Mouse (Mus musculus): Measurements from ENCODE around the gene Psmd13. TPM values are rescaled to one million over a fixed set of nuclear protein-coding genes. Genes with fewer than 3 reads are reported as not detected.
"Not testable (repeated sequence)": the region's sequence is repeated elsewhere in the genome, so short reads cannot be mapped to it uniquely, and the experiment has no call there.

The Psmd13 gene
- polyA plus RNA-seq, 1 experiment from 2014 or later: 278 TPM

GRCm38 (mm10) chr7:140858746-140859145, 23.0 kb upstream of the Psmd13 start:
- Histone ChIP-seq H3K27ac (no peak overlapping the region), H3K4me3 (peak overlapping the region; percentile 85), H3K9ac (peak overlapping the region; percentile 87), H3K36me3 (peaks cover 62% of the 10 kb centered on the region), H3K9me3 (no peaks in the 10 kb centered on the region), H3K4me2 (peak overlapping the region; percentile 98), H3K27me3 (no peaks in the 10 kb centered on the region), H3K4me1 (replicated peaks) (peaks cover 39% of the 10 kb centered on the region)
- WGBS: 96% methylated on average over 8 of the region's 8 CpGs
- ATAC-seq (ENCODE audit: low FRiP score): no peak

GRCm38 (mm10) chr7:140859997-140860396, 21.8 kb upstream of the Psmd13 start:
- Histone ChIP-seq H3K4me2 (no peak overlapping the region), H3K9ac (0 out of 2 replicates have a peak overlapping the region, but pooled peaks have one; percentile 87), H3K36me3 (peaks cover 67% of the 10 kb centered on the region), H3K27ac (no peak overlapping the region), H3K9me3 (no peaks in the 10 kb centered on the region), H3K4me1 (replicated peaks) (peaks cover 35% of the 10 kb centered on the region), H3K27me3 (no peaks in the 10 kb centered on the region), H3K4me3 (no peak overlapping the region)
- no peak for ATAC-seq (ENCODE audit: low FRiP score)
- WGBS: 76% methylated on average over 6 of the region's 6 CpGs

GRCm38 (mm10) chr7:140860728-140861127, 21.0 kb upstream of the Psmd13 start:
- H3K27me3 ChIP-seq: no peaks in the 10 kb centered on the region
- peak overlapping the region; percentile 0; the same call in 1 of the 2 replicates for H3K9ac ChIP-seq
- ATAC-seq (ENCODE audit: low FRiP score): no peak

GRCm38 (mm10) chr7:140864761-140865160, 17.0 kb upstream of the Psmd13 start:
- no peak overlapping the region for H3K27ac ChIP-seq
- no peak overlapping the region for H3K4me3 ChIP-seq
- H3K9me3 ChIP-seq: no peaks in the 10 kb centered on the region
- peaks cover 69% of the 10 kb centered on the region for H3K36me3 ChIP-seq
- no peak overlapping the region for H3K4me2 ChIP-seq
- H3K4me1 ChIP-seq (replicated peaks): peaks cover 5% of the 10 kb centered on the region
- no peak for ATAC-seq (ENCODE audit: low FRiP score)
- WGBS: 92% methylated on average over 12 of the region's 12 CpGs
- no peaks in the 10 kb centered on the region for H3K27me3 ChIP-seq
- no peak overlapping the region for H3K9ac ChIP-seq

More at GRCm38 (mm10) chr7:140860728-140861127, 21.0 kb upstream of the Psmd13 start:
- 92% methylated on average over 5 of the region's 5 CpGs for WGBS
- peaks cover 72% of the 10 kb centered on the region for H3K36me3 ChIP-seq
- peaks cover 27% of the 10 kb centered on the region for H3K4me1 ChIP-seq (replicated peaks)
- no peaks in the 10 kb centered on the region for H3K9me3 ChIP-seq
- H3K27ac ChIP-seq: no peak overlapping the region
- no peak overlapping the region for H3K4me3 ChIP-seq
- H3K4me2 ChIP-seq: no peak overlapping the region

- H3K27me3 ChIP-seq: no peaks in the 10 kb centered on the region
- no peaks in the 10 kb centered on the region for H3K9me3 ChIP-seq
- ATAC-seq (ENCODE audit: low FRiP score): no peak
- H3K36me3 ChIP-seq: peaks cover 50% of the 10 kb centered on the region
- H3K27ac ChIP-seq: no peak overlapping the region
- no peak overlapping the region for H3K4me3 ChIP-seq
- WGBS: 91% methylated on average over 4 of the region's 4 CpGs
- 0 out of 2 replicates have a peak overlapping the region, but pooled peaks have one; percentile 9 for H3K9ac ChIP-seq
- no peaks in the 10 kb centered on the region for H3K4me1 ChIP-seq (replicated peaks)
- no peak overlapping the region for H3K4me2 ChIP-seq
These were observed 7.5 kb upstream of the Psmd13 start for GRCm38 (mm10) chr7:140874224-140874623.

- ATAC-seq (ENCODE audit: low FRiP score): no peak
- H3K4me2 ChIP-seq: no peak overlapping the region
- WGBS: 88% methylated on average over 6 of the region's 6 CpGs
- no peak overlapping the region for H3K27ac ChIP-seq
- no peaks in the 10 kb centered on the region for H3K9me3 ChIP-seq
- no peak overlapping the region for H3K4me3 ChIP-seq
- no peaks in the 10 kb centered on the region for H3K27me3 ChIP-seq
- no peak overlapping the region for H3K9ac ChIP-seq
- H3K36me3 ChIP-seq: peaks cover 36% of the 10 kb centered on the region
- H3K4me1 ChIP-seq (replicated peaks): peaks cover 8% of the 10 kb centered on the region
These were observed 4.4 kb upstream of the Psmd13 start for GRCm38 (mm10) chr7:140877364-140877763.

- H3K36me3 ChIP-seq: peaks cover 31% of the 10 kb centered on the region
- peaks cover 19% of the 10 kb centered on the region for H3K4me1 ChIP-seq (replicated peaks)
- H3K4me2 ChIP-seq: no peak overlapping the region
- H3K27ac ChIP-seq: no peak overlapping the region
- H3K9me3 ChIP-seq: no peaks in the 10 kb centered on the region
- WGBS: 90% methylated on average over 7 of the region's 7 CpGs
- H3K27me3 ChIP-seq: no peaks in the 10 kb centered on the region
- H3K9ac ChIP-seq: no peak overlapping the region
- no peak for ATAC-seq (ENCODE audit: low FRiP score)
- no peak overlapping the region for H3K4me3 ChIP-seq
These were observed 2.4 kb upstream of the Psmd13 start for GRCm38 (mm10) chr7:140879355-140879754.

- no peak for ATAC-seq (ENCODE audit: low FRiP score)
- peak overlapping the region; percentile 75 for H3K4me2 ChIP-seq
These were observed 1.3 kb upstream of the Psmd13 start for GRCm38 (mm10) chr7:140880419-140880818.

GRCm38 (mm10) chr7:140880865-140881515, 778 bp upstream of the Psmd13 start:
- ATAC-seq (ENCODE audit: low FRiP score): no peak
- Histone ChIP-seq H3K4me3 (peak overlapping the region; percentile 94), H3K27ac (peak overlapping the region; percentile 92), H3K9me3 (no peaks in the 10 kb centered on the region), H3K4me2 (peak overlapping the region; percentile 75), H3K27me3 (no peaks in the 10 kb centered on the region), H3K4me1 (replicated peaks) (peaks cover 19% of the 10 kb centered on the region), H3K36me3 (peaks cover 27% of the 10 kb centered on the region), H3K9ac (peak overlapping the region; percentile 88)
- WGBS: 29% methylated on average over 8 of the region's 8 CpGs

More at GRCm38 (mm10) chr7:140880419-140880818, 1.3 kb upstream of the Psmd13 start:
- H3K36me3 ChIP-seq: peaks cover 28% of the 10 kb centered on the region
- H3K27ac ChIP-seq: no peak overlapping the region
- H3K27me3 ChIP-seq: no peaks in the 10 kb centered on the region
- no peak overlapping the region for H3K9ac ChIP-seq
- peaks cover 19% of the 10 kb centered on the region for H3K4me1 ChIP-seq (replicated peaks)
- 89% methylated on average over 3 of the region's 3 CpGs for WGBS
- H3K4me3 ChIP-seq: peak overlapping the region; percentile 4; the same call in 1 of the 2 replicates
- H3K9me3 ChIP-seq: no peaks in the 10 kb centered on the region

- Histone ChIP-seq H3K4me2 (peak overlapping the region; percentile 75), H3K4me3 (peak overlapping the region; percentile 94), H3K27me3 (no peaks in the 10 kb centered on the region), H3K9ac (peak overlapping the region; percentile 88), H3K9me3 (no peaks in the 10 kb centered on the region), H3K36me3 (peaks cover 29% of the 10 kb centered on the region), H3K4me1 (replicated peaks) (peaks cover 19% of the 10 kb centered on the region), H3K27ac (peak overlapping the region; percentile 89)
- peak; percentile 70 for ATAC-seq (ENCODE audit: low FRiP score)
- WGBS: 0% methylated on average over 12 of the region's 12 CpGs
These were observed 668 bp downstream of the Psmd13 start for GRCm38 (mm10) chr7:140882469-140882803.

- not testable (repeated sequence) for ATAC-seq (ENCODE audit: low FRiP score); H3K27me3 ChIP-seq; H3K4me1 ChIP-seq (replicated peaks); H3K4me2 ChIP-seq; H3K9ac ChIP-seq; H3K9me3 ChIP-seq; H3K4me3 ChIP-seq; H3K27ac ChIP-seq
- peaks cover 79% of the 10 kb centered on the region for H3K36me3 ChIP-seq
- 96% methylated on average over 16 of the region's 16 CpGs for whole genome bisulfite sequencing
These were observed 8.9 kb downstream of the Psmd13 start for GRCm38 (mm10) chr7:140890636-140891035.

- H3K4me1 ChIP-seq (replicated peaks): no peaks in the 10 kb centered on the region
- no peaks in the 10 kb centered on the region for H3K9me3 ChIP-seq
- WGBS: 93% methylated on average over 7 of the region's 7 CpGs
- H3K36me3 ChIP-seq: peaks cover 80% of the 10 kb centered on the region
- no peak overlapping the region for H3K4me3 ChIP-seq
- no peak for ATAC-seq (ENCODE audit: low FRiP score)
- no peak overlapping the region for H3K4me2 ChIP-seq
- H3K27ac ChIP-seq: no peak overlapping the region
- no peaks in the 10 kb centered on the region for H3K27me3 ChIP-seq
- H3K9ac ChIP-seq: no peak overlapping the region
These were observed 12.3 kb downstream of the Psmd13 start for GRCm38 (mm10) chr7:140894031-140894430.

- no peak for ATAC-seq (ENCODE audit: low FRiP score)
- no peak overlapping the region for H3K4me2 ChIP-seq
These were observed 12.8 kb downstream of the Psmd13 start for GRCm38 (mm10) chr7:140894611-140895010.

More at GRCm38 (mm10) chr7:140894611-140895010, 12.8 kb downstream of the Psmd13 start:
- no peak overlapping the region for H3K9ac ChIP-seq
- H3K9me3 ChIP-seq: no peaks in the 10 kb centered on the region
- 94% methylated on average over 3 of the region's 3 CpGs for WGBS
- H3K27me3 ChIP-seq: no peaks in the 10 kb centered on the region
- H3K36me3 ChIP-seq: peaks cover 80% of the 10 kb centered on the region
- H3K27ac ChIP-seq: no peak overlapping the region
- H3K4me3 ChIP-seq: no peak overlapping the region
- H3K4me1 ChIP-seq (replicated peaks): no peaks in the 10 kb centered on the region
